Mouse (Mus musculus) heart, embryonic 12.5 days (tissue): ENCODE data around the gene Inpp5b. TPM values are rescaled to one million over a fixed set of nuclear protein-coding genes. Genes with fewer than 3 reads are reported as not detected.
A peak's percentile ranks its signal among the peaks of the same experiment; 100 is the strongest.
"Not testable (repeated sequence)": the region's sequence is repeated elsewhere in the genome, so short reads cannot be mapped to it uniquely, and the experiment has no call there.

Experiments used
- ATAC-seq: fragments of 200-750 bp; cut with Nextera tagmentation; 2 replicates; pipeline ENCODE4 v1.8.0; 2017; ENCODE audit warnings: moderate TSS enrichment, moderate library complexity; ENCODE audit not compliant: insufficient number of reproducible peaks, low FRiP score
- H3K27ac ChIP-seq: fragments of 300-500 bp; sonication (generic); 2 replicates; pipeline ENCODE4 v1.5.1; 2016; ENCODE audit warnings: mild to moderate bottlenecking, moderate library complexity; ENCODE audit not compliant: poor library complexity, severe bottlenecking
- H3K27me3 ChIP-seq: fragments of 300-500 bp; sonication (generic); replicated peaks from 2 replicates; pipeline ENCODE4 v1.6.1; 2016; ENCODE audit warnings: mild to moderate bottlenecking, moderate library complexity
- H3K36me3 ChIP-seq: fragments of 300-500 bp; sonication (generic); 2 replicates; pipeline ENCODE4 v1.6.1; 2016; ENCODE audit warnings: mild to moderate bottlenecking, moderate library complexity
- H3K4me1 ChIP-seq: fragments of 300-500 bp; sonication (generic); replicated peaks from 2 replicates; pipeline ENCODE4 v1.6.1; 2016; ENCODE audit warnings: mild to moderate bottlenecking
- H3K4me2 ChIP-seq: fragments of 300-500 bp; sonication (generic); 2 replicates; pipeline ENCODE4 v1.6.1; 2016; ENCODE audit warnings: mild to moderate bottlenecking, moderate library complexity
- H3K4me3 ChIP-seq: fragments of 300-500 bp; sonication (generic); 2 replicates; pipeline ENCODE4 v1.5.1; 2016; ENCODE audit warnings: mild to moderate bottlenecking
- H3K9ac ChIP-seq: fragments of 300-500 bp; sonication (generic); 2 replicates; pipeline ENCODE4 v1.6.1; 2016; ENCODE audit warnings: mild to moderate bottlenecking, moderate library complexity
- H3K9me3 ChIP-seq: fragments of 300-500 bp; sonication (generic); replicated peaks from 2 replicates; pipeline ENCODE4 v1.6.1; 2016; ENCODE audit warnings: mild to moderate bottlenecking, moderate library complexity
- WGBS: fragments of 180-500 bp; shearing (Covaris S2); methylation state at CpG from one replicate; pipeline ENCODE4 v1.1.7; 2016; 5-methylcytosine and 5-hydroxymethylcytosine counted together
- polyA plus RNA-seq: library from polyadenylated mRNA; unstranded; fragments of >200 nt; fragmentation: Nextera tagmentation; extraction: Ambion mirVana; gene quantifications from 2 replicates; pipeline ENCODE4 v1.2.1, GENCODE M21; 2016

The Inpp5b gene
- polyA plus RNA-seq, 1 experiment from 2014 or later, result 17.3 TPM

DNA sequence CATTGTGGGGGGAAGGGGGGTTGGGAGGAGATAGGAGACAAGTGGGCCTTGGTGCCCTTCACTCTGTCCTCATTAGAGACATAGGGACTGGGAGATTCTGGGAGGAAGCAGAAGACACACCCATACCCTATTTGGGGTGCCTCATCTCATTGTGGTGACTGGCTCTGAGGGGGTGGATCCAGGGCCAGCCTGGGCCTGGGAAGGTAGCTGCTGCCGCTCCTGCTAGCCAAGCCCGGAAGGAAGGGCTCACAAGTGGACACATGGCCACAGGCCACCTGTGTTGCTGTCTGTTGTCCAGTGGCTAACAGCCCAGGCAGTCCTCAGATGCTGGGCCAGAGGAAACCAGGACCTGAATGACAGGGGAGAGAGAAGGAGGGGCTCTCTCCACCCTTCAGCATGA is 38.2 kb upstream of the Inpp5b start:
- no peak for ATAC-seq
- Histone ChIP-seq H3K4me1 (peaks cover 74% of the 10 kb centered on the region), H3K9ac (peak overlapping the region; percentile 59), H3K36me3 (peaks cover 23% of the 10 kb centered on the region), H3K4me2 (peak overlapping the region; percentile 57), H3K27ac (peak overlapping the region; percentile 92), H3K4me3 (0 out of 2 replicates have a peak overlapping the region, but pooled peaks have one; percentile 12), H3K9me3 (no peaks in the 10 kb centered on the region), H3K27me3 (no peaks in the 10 kb centered on the region)
- WGBS, result 26% methylated on average over 2 of the region's 2 CpGs

DNA sequence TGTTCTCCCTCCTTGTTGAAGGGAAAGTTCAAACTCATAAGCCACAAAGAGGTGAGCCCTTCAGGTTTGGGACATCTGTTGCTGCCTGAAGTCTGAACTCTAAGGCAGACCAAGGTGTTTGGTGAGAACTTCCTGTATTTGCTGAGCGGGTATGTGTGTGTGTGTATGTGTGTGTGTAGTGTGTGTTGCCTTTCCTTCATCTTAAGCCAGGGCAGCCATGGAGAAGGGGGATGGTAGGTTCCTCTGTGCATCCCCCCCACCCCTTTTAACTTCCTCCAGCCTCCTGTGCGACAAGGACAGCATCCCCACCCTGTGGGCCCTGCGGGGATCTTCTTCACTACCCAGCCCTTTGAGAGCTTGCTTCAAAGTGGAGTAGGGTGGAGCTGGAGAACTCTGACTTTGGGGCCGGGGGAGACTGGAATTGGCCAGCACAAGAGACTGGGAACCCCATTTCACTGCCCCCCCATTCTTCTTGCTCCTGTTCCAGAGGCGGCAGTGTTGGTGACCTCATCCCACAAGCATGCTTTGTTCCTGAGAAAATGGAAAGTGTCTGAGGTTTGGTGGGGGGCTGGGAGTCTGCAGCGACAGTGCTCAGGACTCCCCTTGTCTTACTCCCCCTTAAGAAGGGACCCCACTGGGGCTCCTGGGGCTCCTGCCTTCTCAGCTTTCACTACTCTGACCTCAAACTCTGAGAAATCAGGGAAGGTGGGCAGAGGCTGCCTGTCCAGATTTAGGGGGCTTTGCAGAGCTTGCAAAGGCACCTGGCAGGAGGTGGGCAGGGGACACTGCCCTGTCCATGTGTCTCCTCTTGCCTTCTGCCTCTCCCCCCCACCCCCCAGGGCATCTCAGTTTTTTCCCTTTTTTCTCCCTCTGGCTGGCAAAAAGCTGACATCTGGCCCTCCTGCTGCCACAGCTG is 37.5 kb upstream of the Inpp5b start:
- Histone ChIP-seq H3K36me3 (peaks cover 23% of the 10 kb centered on the region), H3K9me3 (no peaks in the 10 kb centered on the region), H3K4me2 (peak overlapping the region; percentile 57), H3K9ac (peak overlapping the region; percentile 59), H3K27ac (peak overlapping the region; percentile 92), H3K4me3 (peak overlapping the region; percentile 15), H3K27me3 (no peaks in the 10 kb centered on the region), H3K4me1 (peaks cover 80% of the 10 kb centered on the region)
- WGBS, result 9% methylated on average over 6 of the region's 6 CpGs
- ATAC-seq, result no peak

DNA sequence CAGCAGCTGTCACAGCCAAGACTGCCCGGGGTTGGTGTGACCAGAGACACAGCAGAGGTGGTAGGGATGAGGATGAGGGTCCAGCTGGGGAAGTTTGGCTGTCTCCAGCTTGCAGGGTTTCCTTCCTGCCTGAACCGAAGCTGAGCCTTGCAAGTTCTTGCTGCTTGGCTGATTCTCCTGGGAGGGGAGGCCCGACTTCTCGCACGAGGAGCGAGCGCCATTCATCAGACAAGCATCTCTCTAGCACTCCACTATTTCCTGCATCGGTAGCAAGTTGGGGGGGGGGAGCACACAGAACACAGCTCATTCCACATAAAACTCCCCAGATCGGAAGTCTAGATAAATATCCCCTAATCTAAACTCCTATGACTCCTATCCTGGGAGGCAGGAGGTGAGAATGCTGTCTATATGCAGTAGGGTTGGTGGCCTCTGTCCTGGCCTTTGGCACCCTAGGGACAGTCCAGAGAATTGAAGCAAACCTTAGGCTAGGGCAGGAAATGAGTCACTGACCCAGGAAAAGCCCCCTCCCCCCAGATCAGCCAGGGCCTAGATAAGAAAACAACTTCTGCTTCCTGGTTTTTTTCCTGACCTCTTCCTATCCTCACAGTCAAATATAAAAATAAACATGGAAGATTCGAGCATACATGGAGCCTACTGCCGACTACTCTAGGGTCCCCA is 36.7 kb upstream of the Inpp5b start:
- no peak for ATAC-seq
- Histone ChIP-seq H3K4me3 (peak overlapping the region; percentile 15; the same call in 1 of the 2 replicates), H3K27ac (peak overlapping the region; percentile 92), H3K9me3 (no peaks in the 10 kb centered on the region), H3K4me2 (peak overlapping the region; percentile 57), H3K4me1 (peaks cover 82% of the 10 kb centered on the region), H3K36me3 (peaks cover 23% of the 10 kb centered on the region), H3K27me3 (no peaks in the 10 kb centered on the region), H3K9ac (peak overlapping the region; percentile 59)
- 13% methylated on average over 11 of the region's 11 CpGs for WGBS

DNA sequence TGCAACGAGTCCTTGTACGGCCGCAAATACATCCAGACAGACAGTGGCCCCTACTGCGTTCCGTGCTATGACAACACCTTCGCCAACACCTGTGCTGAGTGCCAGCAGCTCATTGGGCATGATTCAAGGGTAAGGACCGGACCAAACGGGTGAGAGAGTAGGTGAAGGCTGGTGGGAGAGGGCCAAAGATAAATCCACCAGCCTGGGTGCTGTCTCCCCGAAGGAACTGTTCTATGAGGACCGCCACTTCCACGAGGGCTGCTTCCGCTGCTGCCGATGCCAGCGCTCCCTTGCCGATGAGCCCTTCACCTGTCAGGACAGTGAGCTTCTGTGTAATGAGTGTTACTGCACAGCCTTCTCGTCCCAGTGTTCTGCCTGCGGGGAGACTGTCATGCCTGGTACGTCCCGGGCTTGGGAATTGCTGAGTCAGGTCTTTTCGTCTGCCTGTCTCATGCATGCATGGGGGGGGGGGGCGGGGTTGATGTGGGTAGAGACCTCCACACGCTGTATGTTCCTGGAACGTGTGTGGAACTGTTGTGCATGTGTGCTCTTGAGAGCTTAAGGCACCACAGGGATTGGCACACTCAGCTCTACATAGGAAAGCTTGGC is 35.9 kb upstream of the Inpp5b start:
- ATAC-seq, result no peak
- H3K9ac ChIP-seq, result peak overlapping the region; percentile 40; the same call in 1 of the 2 replicates
- no peak overlapping the region for H3K4me3 ChIP-seq
- H3K4me2 ChIP-seq, result peak overlapping the region; percentile 57
- H3K27ac ChIP-seq, result peak overlapping the region; percentile 92
- H3K4me1 ChIP-seq, result peaks cover 86% of the 10 kb centered on the region
- peaks cover 23% of the 10 kb centered on the region for H3K36me3 ChIP-seq
- no peaks in the 10 kb centered on the region for H3K27me3 ChIP-seq
- WGBS, result 78% methylated on average over 23 of the region's 23 CpGs
- no peaks in the 10 kb centered on the region for H3K9me3 ChIP-seq

DNA sequence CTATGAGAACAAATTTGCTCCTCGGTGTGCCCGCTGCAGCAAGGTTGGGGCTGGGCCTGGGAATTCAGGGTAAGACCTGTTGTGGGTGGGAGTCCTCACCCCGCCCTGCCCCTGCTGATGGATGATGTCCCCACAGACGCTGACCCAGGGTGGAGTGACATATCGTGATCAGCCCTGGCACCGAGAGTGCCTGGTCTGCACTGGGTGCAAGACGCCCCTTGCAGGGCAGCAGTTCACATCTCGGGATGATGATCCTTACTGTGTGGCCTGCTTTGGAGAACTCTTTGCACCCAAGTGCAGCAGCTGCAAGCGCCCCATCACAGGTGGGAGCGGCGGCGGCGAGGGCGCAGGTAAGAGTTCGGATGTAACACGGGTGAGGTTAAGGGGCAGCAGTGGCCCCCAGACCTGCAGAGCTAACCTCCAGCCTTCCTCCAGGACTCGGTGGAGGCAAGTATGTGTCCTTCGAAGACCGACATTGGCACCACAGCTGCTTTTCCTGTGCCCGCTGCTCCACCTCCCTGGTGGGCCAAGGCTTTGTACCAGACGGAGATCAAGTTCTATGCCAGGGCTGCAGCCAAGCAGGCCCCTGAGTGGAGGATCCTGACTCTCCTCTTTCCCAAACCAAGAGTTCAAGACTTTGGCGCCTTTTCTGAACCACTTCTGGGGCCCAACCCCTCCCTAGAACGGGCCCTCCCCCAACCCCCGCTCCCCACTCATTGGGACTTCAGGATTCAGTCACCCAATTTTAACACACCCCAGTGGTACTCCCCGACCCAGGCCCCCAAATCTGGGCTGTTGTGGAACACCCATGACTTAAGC is 34.1 kb upstream of the Inpp5b start:
- Histone ChIP-seq H3K36me3 (peaks cover 23% of the 10 kb centered on the region), H3K27ac (peak overlapping the region; percentile 93), H3K4me1 (peaks cover 70% of the 10 kb centered on the region)
- not testable (repeated sequence) for H3K4me2 ChIP-seq, H3K4me3 ChIP-seq, H3K9ac ChIP-seq, H3K27me3 ChIP-seq, H3K9me3 ChIP-seq, ATAC-seq
- WGBS, result 84% methylated on average over 25 of the region's 25 CpGs

DNA sequence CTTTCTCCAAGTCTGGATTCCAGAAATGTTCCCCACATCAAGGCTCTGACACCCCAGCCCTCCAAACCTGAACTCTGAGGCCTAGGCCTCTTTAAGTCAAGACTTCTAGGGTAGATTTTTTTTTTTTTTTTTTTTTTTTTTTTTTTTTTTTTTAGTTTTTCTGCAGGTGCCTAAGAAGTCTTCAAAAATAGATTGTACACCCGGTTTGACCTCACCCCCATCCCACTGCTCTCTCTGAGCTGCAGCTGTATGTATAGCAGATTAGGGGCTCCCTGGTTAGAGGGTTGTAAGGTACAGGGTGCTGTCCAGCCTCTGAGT is 33.5 kb upstream of the Inpp5b start:
- Histone ChIP-seq H3K4me2 (peak overlapping the region; percentile 76), H3K4me3 (peak overlapping the region; percentile 45; the same call in 1 of the 2 replicates), H3K27ac (peak overlapping the region; percentile 93), H3K4me1 (peaks cover 65% of the 10 kb centered on the region), H3K36me3 (peaks cover 23% of the 10 kb centered on the region), H3K9ac (peak overlapping the region; percentile 49; the same call in 1 of the 2 replicates)
- 14% methylated on average over 1 of the region's 1 CpGs for WGBS
- not testable (repeated sequence) for H3K27me3 ChIP-seq, H3K9me3 ChIP-seq, ATAC-seq

DNA sequence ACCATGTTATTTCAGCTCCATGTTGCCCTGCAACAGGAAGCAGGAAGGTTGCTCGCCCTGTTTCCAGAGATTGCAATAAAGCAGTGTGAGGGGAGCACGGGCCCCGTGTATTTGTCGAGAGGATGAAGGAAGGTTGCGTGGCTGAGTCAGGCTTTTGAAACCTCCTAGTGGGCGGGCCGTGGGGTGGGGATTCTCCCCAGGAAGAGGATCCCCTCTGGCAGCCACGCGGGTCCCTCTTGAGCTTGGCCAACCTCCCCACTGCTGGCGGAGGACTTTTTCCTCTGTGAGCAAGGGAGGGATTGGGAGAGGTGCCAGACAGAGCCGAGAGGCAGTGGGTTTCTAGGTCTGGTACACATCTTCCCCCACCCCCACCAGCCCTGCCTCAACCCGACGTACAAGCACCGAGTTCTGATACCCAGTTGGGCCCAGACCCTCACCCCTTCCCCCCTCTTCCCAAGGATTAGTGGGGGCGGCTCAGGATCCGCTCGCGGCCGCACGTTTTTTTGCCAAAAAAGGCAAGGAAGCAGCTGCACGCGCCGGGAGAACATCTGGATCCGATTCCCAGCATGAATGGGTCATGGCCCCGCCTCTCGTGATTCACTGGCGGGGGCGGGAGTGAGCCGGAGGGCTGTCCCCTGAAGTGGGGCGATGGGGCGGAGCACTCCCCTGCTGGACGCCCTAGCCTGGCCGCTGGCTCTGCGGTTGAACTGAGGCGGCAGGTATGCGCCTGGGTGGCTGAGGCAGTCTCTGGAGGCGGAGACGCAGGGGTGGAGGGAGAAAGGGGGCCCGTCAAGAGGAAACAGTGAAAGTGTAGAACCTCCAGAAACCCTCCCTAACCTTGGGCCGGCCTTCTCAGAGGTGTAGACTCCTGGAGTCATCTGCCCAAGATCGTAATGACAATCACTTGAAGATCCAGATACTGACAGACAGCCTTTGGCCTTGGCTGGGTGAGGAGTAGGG is 32.9 kb upstream of the Inpp5b start:
- 1% methylated on average over 41 of the region's 41 CpGs for WGBS
- peaks cover 23% of the 10 kb centered on the region for H3K36me3 ChIP-seq
- H3K27ac ChIP-seq, result peak overlapping the region; percentile 93
- ATAC-seq, result peak; percentile 86
- H3K9me3 ChIP-seq, result no peaks in the 10 kb centered on the region
- H3K9ac ChIP-seq, result peak overlapping the region; percentile 49
- peak overlapping the region; percentile 45 for H3K4me3 ChIP-seq
- peak overlapping the region; percentile 76 for H3K4me2 ChIP-seq
- H3K4me1 ChIP-seq, result peaks cover 59% of the 10 kb centered on the region
- no peaks in the 10 kb centered on the region for H3K27me3 ChIP-seq

DNA sequence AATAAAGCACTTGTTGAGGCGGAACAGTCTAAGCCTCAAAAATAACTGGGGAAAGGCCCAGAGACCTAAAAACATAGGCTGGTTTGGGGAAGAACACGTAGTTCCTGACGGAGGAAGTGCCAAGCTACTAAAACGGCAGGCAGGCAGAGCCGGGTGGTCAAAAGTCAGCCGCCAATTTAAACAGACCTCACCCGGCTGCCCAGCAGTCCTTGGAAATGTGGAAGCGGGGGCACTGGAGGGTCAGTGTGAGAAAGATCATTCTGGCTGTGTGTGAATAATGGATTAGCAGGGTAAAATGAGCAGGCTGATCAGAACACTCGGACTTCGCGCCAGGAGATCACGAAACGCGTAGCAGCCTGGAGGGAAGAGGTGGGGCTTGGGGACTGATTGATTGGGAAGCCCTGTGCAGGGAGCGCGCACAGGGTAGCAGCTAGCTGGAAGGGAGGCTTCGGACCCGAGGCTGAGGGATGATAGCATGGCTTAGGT is 31.6 kb upstream of the Inpp5b start:
- Histone ChIP-seq H3K27ac (peak overlapping the region; percentile 93), H3K4me2 (peak overlapping the region; percentile 76), H3K36me3 (peaks cover 23% of the 10 kb centered on the region), H3K9ac (peak overlapping the region; percentile 67), H3K4me3 (peak overlapping the region; percentile 45), H3K27me3 (no peaks in the 10 kb centered on the region), H3K4me1 (peaks cover 47% of the 10 kb centered on the region), H3K9me3 (no peaks in the 10 kb centered on the region)
- ATAC-seq, result no peak
- 4% methylated on average over 18 of the region's 18 CpGs for WGBS

DNA sequence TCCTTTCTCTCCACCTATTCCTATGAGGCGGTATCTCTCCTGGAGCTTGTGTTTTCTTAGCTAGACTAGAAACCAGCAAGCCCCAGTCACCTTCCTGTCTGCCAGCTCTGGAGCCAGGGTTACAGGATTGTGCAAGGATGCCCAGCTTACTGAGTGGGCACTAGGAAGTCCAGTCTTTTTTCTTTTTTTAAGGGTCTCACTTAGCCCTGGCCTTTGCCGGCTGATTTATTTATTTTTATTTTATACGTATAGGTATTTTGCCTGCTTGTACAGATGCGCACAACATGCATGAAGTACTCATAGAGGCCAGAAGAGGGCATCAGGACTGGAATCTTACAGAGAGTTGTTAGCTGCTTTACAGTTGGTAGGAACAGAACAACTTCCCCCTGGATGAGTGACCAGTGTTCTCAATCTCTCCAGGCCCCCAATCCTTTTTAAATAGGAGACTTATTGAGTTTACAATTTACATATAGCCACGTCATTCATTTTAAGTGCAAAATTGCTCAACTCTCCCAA is 30.8 kb upstream of the Inpp5b start:
- no peak overlapping the region for H3K4me3 ChIP-seq
- no peak for ATAC-seq
- H3K27ac ChIP-seq, result no peak overlapping the region
- H3K9me3 ChIP-seq, result no peaks in the 10 kb centered on the region
- peaks cover 45% of the 10 kb centered on the region for H3K4me1 ChIP-seq
- WGBS, result 6% methylated on average over 5 of the region's 5 CpGs
- H3K27me3 ChIP-seq, result no peaks in the 10 kb centered on the region
- peak overlapping the region; percentile 76 for H3K4me2 ChIP-seq
- H3K9ac ChIP-seq, result no peak overlapping the region
- H3K36me3 ChIP-seq, result peaks cover 22% of the 10 kb centered on the region
